Comparison of ENCODE assay signal across 8 mouse cellular contexts in genomic region chr3:105891760-105892571, GRCm38 (mm10). TPM values are rescaled to one million over a fixed set of nuclear protein-coding genes. Genes with fewer than 3 reads are reported as not detected.
DNase-seq lines count a peak whose midpoint lies in the region; ATAC-seq and TF ChIP-seq lines count a peak whose summit lies in the region.

No protein-coding gene starts in this region.

- H3K4me1 ChIP-seq in lung, adult 2 months (ENCODE audit: control insufficient read depth, insufficient read depth, low read length), result peaks cover 25% of the 10 kb centered on the region
- peaks cover 44% of the 10 kb centered on the region for H3K4me1 ChIP-seq in heart, embryonic 15.5 days (replicated peaks)
- H3K4me1 ChIP-seq in liver, adult 2 months (ENCODE audit: control insufficient read depth, insufficient read depth, low read length), result peaks cover 2% of the 10 kb centered on the region; the same call in 1 of the 2 replicates
- 0 out of 2 replicates have a peak, but pooled peaks cover 4% of the 10 kb centered on the region for H3K4me1 ChIP-seq in hindbrain, embryonic 10.5 days (replicated peaks)

- no peak for TF ChIP-seq POLR2A in lung, adult 2 months (IDR thresholded peaks at IDR 0.05; ENCODE audit: borderline replicate concordance, extremely low read depth, low read depth, low read length)
- no peak for TF ChIP-seq POLR2A in liver, adult 2 months (IDR thresholded peaks at IDR 0.05; ENCODE audit: extremely low read depth, insufficient read depth, low read length)

- H3K4me3 ChIP-seq in lung, adult 2 months (replicated peaks; ENCODE audit: extremely low read depth, low read depth, low read length), result no peak overlapping the region
- no peak overlapping the region for H3K4me3 ChIP-seq in heart, embryonic 15.5 days
- no peak overlapping the region for H3K4me3 ChIP-seq in liver, adult 2 months (ENCODE audit: insufficient read depth, low read depth, low read length)
- no peak overlapping the region for H3K4me3 ChIP-seq in hindbrain, embryonic 10.5 days

- 0 out of 2 replicates have a peak, but pooled peaks have one; percentile 12 for ATAC-seq in heart, embryonic 15.5 days (replicated peaks; ENCODE audit: insufficient number of reproducible peaks, insufficient read depth, low FRiP score, low read depth)

- no peaks in the 10 kb centered on the region for H3K9me3 ChIP-seq in heart, embryonic 15.5 days (replicated peaks)
- no peaks in the 10 kb centered on the region for H3K9me3 ChIP-seq in hindbrain, embryonic 10.5 days

- WGBS in lung, adult 2 months, result 48% methylated on average over 10 of the region's 10 CpGs
- 67% methylated on average over 10 of the region's 10 CpGs for WGBS in heart, embryonic 15.5 days
- 68% methylated on average over 10 of the region's 10 CpGs for WGBS in liver, adult 2 months
- 81% methylated on average over 10 of the region's 10 CpGs for WGBS in hindbrain, embryonic 10.5 days

- H3K4me2 ChIP-seq in heart, embryonic 15.5 days, result peak overlapping the region; percentile 35; the same call in 1 of the 2 replicates

- H3K27ac ChIP-seq in heart, embryonic 15.5 days, result peak overlapping the region; percentile 73
- peak overlapping the region; percentile 69 for H3K27ac ChIP-seq in liver, adult 2 months (replicated peaks; ENCODE audit: insufficient read depth, low read depth, low read length)
- H3K27ac ChIP-seq in hindbrain, embryonic 10.5 days, result no peak overlapping the region

- DNase-seq in lung, adult 18-20 months, result peak; percentile 43 to 53
- no peak for DNase-seq in lung, adult 2 months
- DNase-seq in liver, adult 2 months (ENCODE audit: extremely low read depth, low read depth, low spot score), result peak; percentile 56
- peak; percentile 50 for DNase-seq in skeletal muscle tissue, adult 2 months (ENCODE audit: low read depth, low spot score)
- DNase-seq in hindbrain, embryonic 10.5 days (ENCODE audit: low spot score), result no peak
- DNase-seq in frontal cortex, postnatal 25 days (ENCODE audit: low spot score in 2 of 2), result no peak
- no peak for DNase-seq in yolk sac, embryonic 10.5 days (ENCODE audit: low spot score)

- H3K79me2 ChIP-seq in liver, adult 2 months (ENCODE audit: control insufficient read depth, insufficient read depth, low read length), result no peaks in the 10 kb centered on the region

- H3K27me3 ChIP-seq in heart, embryonic 15.5 days, result no peaks in the 10 kb centered on the region
- H3K27me3 ChIP-seq in liver, adult 2 months (ENCODE audit: control insufficient read depth, insufficient read depth, low read length), result no peaks in the 10 kb centered on the region
- no peaks in the 10 kb centered on the region for H3K27me3 ChIP-seq in hindbrain, embryonic 10.5 days (ENCODE audit: insufficient read depth, poor library complexity, severe bottlenecking)

- TF ChIP-seq CTCF in lung, adult 2 months (IDR thresholded peaks at IDR 0.05; ENCODE audit: insufficient read depth, low read length), result no peak
- no peak for TF ChIP-seq CTCF in liver, adult 2 months (IDR thresholded peaks at IDR 0.05; ENCODE audit: low read depth, low read length)

- no peaks in the 10 kb centered on the region for H3K36me3 ChIP-seq in heart, embryonic 15.5 days
- H3K36me3 ChIP-seq in liver, adult 2 months (ENCODE audit: control insufficient read depth, insufficient read depth, low read length), result no peaks in the 10 kb centered on the region
- H3K36me3 ChIP-seq in hindbrain, embryonic 10.5 days, result no peaks in the 10 kb centered on the region

- H3K9ac ChIP-seq in heart, embryonic 15.5 days, result no peak overlapping the region
- H3K9ac ChIP-seq in liver, adult 2 months (ENCODE audit: low read depth, low read length), result peak overlapping the region; percentile 5; the same call in 1 of the 2 replicates

RNA-seq across cellular contexts. Expression of gene Tmigd3, which starts 21.3 kb away (rescaled TPM):
- 1.3 and 2.2 TPM in 2 replicates for polyA plus RNA-seq in lung, adult 2 months (2012; rRNA removed)
- 0.46 and 0.50 TPM in 2 replicates for polyA plus RNA-seq in heart, embryonic 15.5 days (2015; fragmentation: Nextera tagmentation; extraction: Ambion mirVana)
- 0.27 TPM in 1 of 2 replicates, not detected in the other for total RNA-seq in liver, adult 2 months (2014; rRNA removed)
- polyA plus RNA-seq in liver, adult 2 months (2012; rRNA removed), result 0.12 TPM in 1 of 2 replicates, not detected in the other
- not detected in 2 replicates for polyA plus RNA-seq in hindbrain, embryonic 10.5 days (2016; fragmentation: Nextera tagmentation; extraction: Ambion mirVana)

RNA-seq across cellular contexts. Expression of gene Adora3, which starts 21.3 kb away (rescaled TPM):
- 0.84 and 1.2 TPM in 2 replicates for polyA plus RNA-seq in lung, adult 2 months (2012; rRNA removed)
- polyA plus RNA-seq in heart, embryonic 15.5 days (2015; fragmentation: Nextera tagmentation; extraction: Ambion mirVana), result 0.19 and 0.32 TPM in 2 replicates
- 0.09 TPM in 1 of 2 replicates, not detected in the other for total RNA-seq in liver, adult 2 months (2014; rRNA removed)
- polyA plus RNA-seq in liver, adult 2 months (2012; rRNA removed), result 0.06 TPM in 1 of 2 replicates, not detected in the other
- polyA plus RNA-seq in hindbrain, embryonic 10.5 days (2016; fragmentation: Nextera tagmentation; extraction: Ambion mirVana), result 0.27 TPM in 1 of 2 replicates, not detected in the other

RNA-seq across cellular contexts. Expression of gene I830077J02Rik, which starts 40.5 kb away (rescaled TPM):
- polyA plus RNA-seq in lung, adult 2 months (2012; rRNA removed), result 2.3 and 3.7 TPM in 2 replicates
- 0.76 and 1.8 TPM in 2 replicates for polyA plus RNA-seq in heart, embryonic 15.5 days (2015; fragmentation: Nextera tagmentation; extraction: Ambion mirVana)
- 0.40 and 0.55 TPM in 2 replicates for total RNA-seq in liver, adult 2 months (2014; rRNA removed)
- 0.39 and 0.54 TPM in 2 replicates for polyA plus RNA-seq in liver, adult 2 months (2012; rRNA removed)
- 0.65 and 0.80 TPM in 2 replicates for polyA plus RNA-seq in hindbrain, embryonic 10.5 days (2016; fragmentation: Nextera tagmentation; extraction: Ambion mirVana)

Comparison
In these comparisons a context has a peak if more than half of its experiments do, and no peak if none do; other contexts are left out.
1. DNase-seq: peak in lung, adult 18-20 months (2 of 2), liver, adult 2 months (single experiment) and skeletal muscle tissue, adult 2 months (single experiment); none in lung, adult 2 months (single experiment), hindbrain, embryonic 10.5 days (single experiment), frontal cortex, postnatal 25 days (0 of 2) and yolk sac, embryonic 10.5 days (single experiment).